Mouse (Mus musculus) heart, postnatal 36 days (tissue): Measurements from ENCODE around the gene 1700028J19Rik. TPM values are rescaled to one million over a fixed set of nuclear protein-coding genes. Genes with fewer than 3 reads are reported as not detected.

Experiments used
- total RNA-seq, 2 experiments: library from RNA; stranded (reverse); gene quantifications; 2 replicates each; pipeline ENCODE4 v1.2.3; 2021

The 1700028J19Rik gene
- total RNA-seq, 2 experiments from 2014 or later: 0.58 to 0.70 TPM

Other genes starting within 250 kb of the 1700028J19Rik start
- under 1 TPM; 0.38 to 0.72 TPM for gene Klk1b26, start 234.5 kb downstream of the 1700028J19Rik start, total RNA-seq
- not detected for gene Klk1b27, start 194.4 kb downstream of the 1700028J19Rik start, total RNA-seq
- not detected for gene Klk1b21, start 144.4 kb downstream of the 1700028J19Rik start, total RNA-seq
- not detected for gene Klk1b22, start 134.0 kb downstream of the 1700028J19Rik start, total RNA-seq
- gene Klk1b16, start 109.9 kb downstream of the 1700028J19Rik start, total RNA-seq: not detected
- not detected for gene Klk1b24, start 58.5 kb downstream of the 1700028J19Rik start, total RNA-seq
- gene Klk1b3, start 48.5 kb downstream of the 1700028J19Rik start, total RNA-seq: not detected
- not detected for gene Klk1b4, start 39.3 kb downstream of the 1700028J19Rik start, total RNA-seq
- gene Klk1b5, start 30.8 kb downstream of the 1700028J19Rik start, total RNA-seq: not detected
- gene Klk1, start 21.3 kb downstream of the 1700028J19Rik start, total RNA-seq: under 1 TPM in 1 of 2 experiments, not detected in 1; 0.33 TPM
- not detected for gene Gm36864, start 10.5 kb downstream of the 1700028J19Rik start, total RNA-seq
- gene 2410002F23Rik, start within 50 bp of the 1700028J19Rik start, total RNA-seq: 10 to 100 TPM; 11.2 to 19.7 TPM
- gene Acp4, start 10.7 kb upstream of the 1700028J19Rik start, total RNA-seq: not detected
- gene Gm15517, start 14.8 kb upstream of the 1700028J19Rik start, total RNA-seq: not detected
- gene Clec11a, start 60.2 kb upstream of the 1700028J19Rik start, total RNA-seq: under 1 TPM; 0.75 to 0.84 TPM
- 1 to 10 TPM in 1 of 2 experiments, under 1 TPM in 1; 1.00 to 1.5 TPM for gene Shank1, start 63.6 kb upstream of the 1700028J19Rik start, total RNA-seq
- 1 to 10 TPM; 1.7 to 3.4 TPM for gene Syt3, start 137.4 kb upstream of the 1700028J19Rik start, total RNA-seq
- gene 1700008O03Rik, start 139.1 kb upstream of the 1700028J19Rik start, total RNA-seq: under 1 TPM in 1 of 2 experiments, not detected in 1; 0.68 TPM
- 10 to 100 TPM; 20.5 to 21.6 TPM for gene Lrrc4b, start 182.3 kb upstream of the 1700028J19Rik start, total RNA-seq
- under 1 TPM; 0.65 to 0.75 TPM for gene Aspdh, start 218.7 kb upstream of the 1700028J19Rik start, total RNA-seq
- gene Josd2, start 221.3 kb upstream of the 1700028J19Rik start, total RNA-seq: 100 to 1,000 TPM; 127 to 143 TPM
- 10 to 100 TPM; 87.6 to 87.9 TPM for gene Emc10, start 249.8 kb upstream of the 1700028J19Rik start, total RNA-seq
- 1 to 10 TPM; 3.1 to 3.2 TPM for gene Fam71e1, start 249.9 kb upstream of the 1700028J19Rik start, total RNA-seq